Mouse (Mus musculus): ENCODE results near the gene Fam173a.
"Not testable (repeated sequence)": the region's sequence is repeated elsewhere in the genome, so short reads cannot be mapped to it uniquely, and the experiment has no call there.

The Fam173a gene

GRCm38 (mm10) chr17:25828712-25829557 is 36.2 kb upstream of the Fam173a start, which contains the start of gene Jmjd8:
Gene Jmjd8 (plus strand): TSS chr17:25828867.
- peak; percentile 68 for DNase-seq (ENCODE audit: low read depth, low spot score)

DNA sequence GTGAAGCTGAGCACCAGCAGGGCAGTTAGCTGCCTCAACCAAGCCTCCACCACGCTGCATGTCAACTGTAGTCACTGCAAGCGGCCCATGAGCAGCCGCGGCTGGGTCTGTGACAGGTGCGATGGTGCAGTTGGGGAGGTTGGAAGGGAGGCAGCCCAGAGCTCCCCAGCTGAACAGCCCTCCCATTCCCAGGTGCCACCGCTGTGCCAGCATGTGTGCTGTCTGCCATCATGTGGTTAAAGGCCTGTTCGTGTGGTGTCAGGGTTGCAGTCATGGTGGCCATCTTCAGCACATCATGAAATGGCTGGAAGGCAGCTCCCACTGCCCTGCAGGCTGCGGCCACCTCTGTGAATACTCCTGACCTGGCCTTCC is 35.5 kb upstream of the Fam173a start:
- DNase-seq (ENCODE audit: low read depth, low spot score), result no peak

- DNase-seq (ENCODE audit: low read depth, low spot score), result no peak
Measured at GRCm38 (mm10) chr17:25827546-25828222, 35.0 kb upstream of the Fam173a start.

GRCm38 (mm10) chr17:25827011-25827410 is 34.3 kb upstream of the Fam173a start:
- no peak for DNase-seq (ENCODE audit: low read depth, low spot score)

- DNase-seq (ENCODE audit: low read depth, low spot score), result no peak
Measured at GRCm38 (mm10) chr17:25825984-25826570, 33.4 kb upstream of the Fam173a start.

DNA sequence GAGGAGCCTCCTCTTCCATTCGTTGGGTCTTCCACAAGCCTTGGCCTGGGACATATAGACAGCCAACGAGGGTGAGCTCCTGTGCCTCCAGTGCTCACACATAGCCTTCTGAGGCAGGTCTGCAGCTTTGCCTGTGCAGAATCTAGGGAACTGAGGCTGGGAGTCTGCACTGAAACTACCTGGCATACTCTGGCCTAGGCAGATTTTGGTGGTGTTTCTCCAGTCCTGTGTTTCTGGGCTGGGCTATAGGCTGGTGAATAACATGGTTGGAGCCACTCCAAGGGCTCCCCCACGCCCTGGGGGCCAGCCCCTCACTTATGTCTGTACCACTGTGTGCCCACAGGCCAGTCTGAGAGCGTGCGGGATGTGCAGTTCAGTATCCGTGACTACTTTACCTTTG is 32.6 kb upstream of the Fam173a start:
- no peak for DNase-seq (ENCODE audit: low read depth, low spot score)

- DNase-seq (ENCODE audit: low read depth, low spot score), result no peak
Measured at GRCm38 (mm10) chr17:25824362-25825142, 31.9 kb upstream of the Fam173a start.

- peak; percentile 95 for DNase-seq (ENCODE audit: low read depth, low spot score)
Measured at GRCm38 (mm10) chr17:25823452-25823851, 30.8 kb upstream of the Fam173a start, which contains the start of gene Wdr24. Gene Wdr24 (plus strand): TSS chr17:25823627.

DNA sequence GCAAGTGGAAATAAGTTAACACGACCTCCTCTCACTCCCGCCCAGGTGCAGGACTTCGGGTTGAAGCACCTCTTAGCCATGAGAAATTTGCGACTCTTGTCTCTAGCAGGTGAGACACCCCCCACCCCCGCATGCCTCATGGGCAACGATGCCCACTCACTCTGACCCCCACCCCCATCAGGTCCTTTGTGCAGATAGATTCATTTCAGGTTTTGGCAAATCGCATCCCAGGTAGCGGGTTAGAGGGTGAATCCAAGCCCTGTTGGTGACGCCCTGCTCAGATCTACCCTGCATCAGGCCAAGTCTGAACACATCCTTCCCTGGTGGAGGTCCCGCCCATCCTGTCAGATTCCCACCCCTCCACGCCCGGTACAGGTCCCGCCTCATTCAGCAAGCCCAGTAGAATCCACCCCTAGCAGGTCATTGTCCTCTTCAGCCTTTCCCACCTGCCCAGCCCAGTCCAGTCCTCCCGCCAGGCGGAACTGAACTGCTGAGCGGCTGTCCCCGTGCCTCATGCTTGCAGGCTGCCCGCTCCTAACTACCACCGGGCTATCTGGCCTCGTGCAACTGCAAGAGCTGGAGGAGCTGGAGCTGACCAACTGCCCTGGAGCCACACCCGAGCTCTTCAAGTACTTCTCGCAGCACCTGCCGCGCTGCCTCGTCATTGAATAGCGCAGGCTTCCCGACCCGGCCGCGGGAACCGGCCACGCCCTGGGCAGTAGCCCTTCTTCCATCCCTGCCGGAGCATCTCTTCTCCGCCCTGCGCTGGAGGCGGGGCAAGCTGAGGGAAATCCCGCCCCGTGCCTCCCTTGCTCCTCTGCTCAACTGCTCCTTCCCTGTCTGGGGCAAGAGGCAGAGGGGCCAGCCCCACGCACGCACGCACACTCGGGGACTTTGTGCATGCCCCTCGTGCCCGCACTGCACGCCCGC is 26.4 kb upstream of the Fam173a start:
- DNase-seq (ENCODE audit: low read depth, low spot score), result no peak

GRCm38 (mm10) chr17:25817662-25818061 is 25.0 kb upstream of the Fam173a start:
- DNase-seq (ENCODE audit: low read depth, low spot score), result no peak

DNA sequence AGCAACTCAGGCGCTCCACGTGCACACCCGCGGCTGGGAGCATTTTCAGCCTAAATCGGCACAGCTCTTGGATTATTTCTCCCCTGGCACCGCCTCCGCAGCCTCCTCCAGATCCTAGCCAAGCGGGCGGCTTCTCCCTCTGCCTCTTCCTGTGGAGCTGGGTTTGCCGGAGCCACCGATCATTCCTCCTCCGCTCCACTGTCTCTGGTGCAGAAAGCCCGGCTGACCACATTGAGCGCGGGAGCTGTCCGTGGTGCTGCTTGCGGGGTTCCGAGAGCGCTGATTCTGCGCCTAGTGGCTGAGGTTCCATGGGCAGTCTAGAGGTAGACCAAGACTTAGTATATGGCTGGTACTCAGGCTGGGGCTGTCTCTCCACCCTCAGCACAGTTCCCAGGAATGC is 20.8 kb upstream of the Fam173a start:
- peak; percentile 75 for DNase-seq (ENCODE audit: low read depth, low spot score)

GRCm38 (mm10) chr17:25810890-25811289 is 18.2 kb upstream of the Fam173a start:
- DNase-seq (ENCODE audit: low read depth, low spot score), result no peak

- no peak for DNase-seq (ENCODE audit: low read depth, low spot score)
Measured at GRCm38 (mm10) chr17:25809606-25810340, 17.1 kb upstream of the Fam173a start.

GRCm38 (mm10) chr17:25808789-25809605 is 16.3 kb upstream of the Fam173a start, which contains the start of gene Fbxl16:
Gene Fbxl16 (plus strand): TSS chr17:25809085.
- no peak for DNase-seq (ENCODE audit: low read depth, low spot score)

DNA sequence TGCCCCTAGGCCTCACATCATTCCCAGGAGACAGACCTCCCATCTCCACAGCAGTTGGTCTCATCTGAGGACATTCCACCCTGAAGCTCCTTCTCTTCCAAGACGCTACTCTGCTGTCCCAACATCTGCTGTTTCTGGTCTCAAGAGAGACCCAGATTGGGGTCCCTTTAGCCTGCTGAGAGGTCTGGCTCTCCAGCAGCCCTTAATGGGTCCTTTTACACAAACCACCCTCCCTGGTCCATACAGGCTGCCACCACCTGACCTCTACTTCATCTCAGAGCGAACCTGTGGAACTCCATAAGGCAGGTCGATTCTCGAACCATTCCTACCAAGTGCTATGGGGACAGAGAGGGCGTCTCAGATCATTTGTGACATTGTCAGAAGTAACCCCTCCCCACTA is 15.3 kb upstream of the Fam173a start:
- no peak for DNase-seq (ENCODE audit: low read depth, low spot score)

- not testable (repeated sequence) for DNase-seq (ENCODE audit: low read depth, low spot score)
Measured at GRCm38 (mm10) chr17:25807452-25807851, 14.8 kb upstream of the Fam173a start.

DNA sequence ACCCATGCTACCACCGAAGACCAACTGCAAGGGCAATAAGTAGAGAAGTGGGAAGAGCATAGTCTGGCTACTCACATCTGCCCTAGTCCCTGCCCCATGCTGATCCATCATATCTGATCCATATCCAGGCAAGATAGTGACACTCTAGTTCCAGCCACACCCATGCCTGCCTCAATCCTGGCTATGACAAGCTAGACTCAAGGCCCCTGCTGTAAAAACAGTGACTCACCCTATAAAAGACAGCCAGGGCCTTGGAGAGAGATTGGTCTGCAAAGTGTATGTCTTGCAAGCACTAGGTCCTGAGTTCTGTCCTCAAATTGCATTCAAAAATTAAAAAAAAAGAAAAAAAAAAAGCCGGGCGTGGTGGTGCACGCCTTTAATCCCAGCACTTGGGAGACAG is 13.8 kb upstream of the Fam173a start:
- peak; percentile 69 for DNase-seq (ENCODE audit: low read depth, low spot score)

DNA sequence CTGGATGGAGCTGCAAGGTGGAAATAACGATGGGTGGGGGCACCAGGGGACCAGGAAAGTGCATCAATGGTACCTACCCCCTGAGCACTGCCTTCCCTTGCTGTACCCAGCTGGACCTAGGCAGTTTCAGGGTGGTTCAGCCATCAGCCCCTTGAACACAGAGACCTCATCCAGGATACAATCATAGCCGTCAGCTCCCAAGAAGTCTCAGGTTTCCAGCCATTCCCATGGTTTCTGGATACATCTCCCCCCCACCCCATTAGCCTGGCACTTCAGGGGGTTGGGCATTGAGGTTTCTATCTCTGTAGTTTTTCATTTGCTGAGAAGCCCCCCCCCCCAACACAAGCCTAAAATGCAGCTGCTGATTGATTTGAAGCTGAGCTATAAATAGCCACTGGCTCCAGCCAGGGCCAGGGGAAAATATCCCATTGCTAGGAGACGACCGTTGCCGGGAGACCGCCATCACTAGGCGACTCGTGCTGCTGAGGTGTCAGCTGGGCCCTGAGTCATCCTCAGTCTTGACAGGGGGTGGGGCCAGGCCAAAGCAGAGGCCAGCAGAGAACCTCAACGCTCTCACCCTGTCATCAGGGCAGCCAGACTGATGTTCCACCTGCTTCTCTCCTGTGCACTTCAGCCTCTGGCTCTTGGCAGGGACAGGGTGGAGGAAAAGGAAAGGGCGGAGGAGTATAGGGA is 10.3 kb upstream of the Fam173a start:
- DNase-seq (ENCODE audit: low read depth, low spot score), result peak; percentile 92

Measured in 3T3-L1 (cell line).